Mouse (Mus musculus) midbrain, embryonic 15.5 days (tissue): ENCODE results near the gene Olfr551. TPM values are rescaled to one million over a fixed set of nuclear protein-coding genes. Genes with fewer than 3 reads are reported as not detected.

ENCODE experiments used
- ATAC-seq: fragments of 200-750 bp; cut with Nextera tagmentation; replicated peaks from 2 replicates; pipeline ENCODE4 v1.8.0; 2017; ENCODE audit warnings: moderate TSS enrichment
- H3K27ac ChIP-seq: fragments of 300-500 bp; sonication (generic); 2 replicates; pipeline ENCODE4 v1.5.1; 2015; ENCODE audit warnings: mild to moderate bottlenecking, inconsistent platforms
- H3K27me3 ChIP-seq: fragments of 300-500 bp; sonication (generic); replicated peaks from 2 replicates; pipeline ENCODE4 v1.6.1; 2015; ENCODE audit warnings: inconsistent platforms
- H3K36me3 ChIP-seq: fragments of 300-500 bp; sonication (generic); replicated peaks from 2 replicates; pipeline ENCODE4 v1.6.1; 2015; ENCODE audit warnings: inconsistent platforms
- H3K4me1 ChIP-seq: fragments of 300-500 bp; sonication (generic); 2 replicates; pipeline ENCODE4 v1.6.1; 2015; ENCODE audit warnings: inconsistent platforms
- H3K4me2 ChIP-seq: fragments of 300-500 bp; sonication (generic); 2 replicates; pipeline ENCODE4 v1.6.1; 2015; ENCODE audit warnings: inconsistent platforms, mild to moderate bottlenecking, moderate library complexity
- H3K4me3 ChIP-seq: fragments of 300-500 bp; sonication (generic); 2 replicates; pipeline ENCODE4 v1.5.1; 2015; ENCODE audit warnings: mild to moderate bottlenecking, inconsistent platforms
- H3K9ac ChIP-seq: fragments of 300-500 bp; sonication (generic); 2 replicates; pipeline ENCODE4 v1.6.1; 2015; ENCODE audit warnings: mild to moderate bottlenecking, inconsistent platforms
- H3K9me3 ChIP-seq: fragments of 300-500 bp; sonication (generic); 2 replicates; pipeline ENCODE4 v1.6.1; 2016; ENCODE audit warnings: inconsistent platforms
- WGBS: fragments of 180-500 bp; shearing (Covaris S2); methylation state at CpG from one replicate; pipeline ENCODE4 v1.1.7; 2015; ENCODE audit warnings: mixed read lengths; 5-methylcytosine and 5-hydroxymethylcytosine counted together
- polyA plus RNA-seq: library from polyadenylated mRNA; unstranded; fragments of >200 nt; fragmentation: Nextera tagmentation; extraction: Ambion mirVana; gene quantifications from 2 replicates; pipeline ENCODE4 v1.2.1, GENCODE M21; 2015

Gene Olfr551
- polyA plus RNA-seq, 1 experiment from 2014 or later: not detected

GRCm38 (mm10) chr7:102553279-102553678, 38.4 kb downstream of the Olfr551 start:
- Histone ChIP-seq H3K27me3 (no peaks in the 10 kb centered on the region), H3K4me3 (no peak overlapping the region), H3K27ac (no peak overlapping the region), H3K9ac (no peak overlapping the region), H3K36me3 (no peaks in the 10 kb centered on the region), H3K9me3 (no peaks in the 10 kb centered on the region), H3K4me2 (no peak overlapping the region), H3K4me1 (no peaks in the 10 kb centered on the region)
- no peak for ATAC-seq
- WGBS: 86% methylated on average over 3 of the region's 3 CpGs

DNA sequence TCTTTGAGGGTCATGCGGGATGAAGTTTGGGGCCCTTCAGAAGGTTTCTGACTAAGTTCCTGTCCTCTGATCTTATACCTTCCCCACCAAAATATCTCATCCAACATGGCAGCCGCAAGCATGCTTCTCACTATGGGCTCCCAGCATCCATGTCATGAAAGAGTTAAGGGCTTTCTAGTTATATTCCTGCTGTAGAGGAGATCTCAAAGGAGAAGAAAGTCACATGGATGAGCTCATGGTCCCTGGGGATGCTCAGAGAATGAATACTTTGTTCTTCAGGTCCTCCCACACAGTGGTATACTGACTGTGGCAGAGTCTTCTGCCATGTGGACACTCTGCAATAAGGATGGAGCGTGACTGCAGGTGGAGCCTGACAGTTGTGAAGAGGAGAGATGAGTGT, 42.1 kb downstream of the Olfr551 start, which contains the start of gene Olfr549:
Gene Olfr549 (plus strand): TSS at position 301 of the 400 bp plus-strand sequence.
- Histone ChIP-seq H3K27me3 (no peaks in the 10 kb centered on the region), H3K9me3 (no peaks in the 10 kb centered on the region), H3K27ac (no peak within 1 kb of the TSS), H3K4me1 (no peaks in the 10 kb centered on the region), H3K4me3 (no peak within 1 kb of the TSS), H3K4me2 (no peak within 1 kb of the TSS), H3K36me3 (no peaks in the 10 kb centered on the region), H3K9ac (no peak within 1 kb of the TSS)
- WGBS: 93% methylated on average over 3 of the region's 3 CpGs
- ATAC-seq: no peak

GRCm38 (mm10) chr7:102541251-102541650, 50.4 kb downstream of the Olfr551 start:
- H3K9ac ChIP-seq: no peak overlapping the region
- 62% methylated on average over 3 of the region's 3 CpGs for WGBS
- H3K27ac ChIP-seq: no peak overlapping the region
- ATAC-seq: no peak
- no peaks in the 10 kb centered on the region for H3K4me1 ChIP-seq
- H3K36me3 ChIP-seq: no peaks in the 10 kb centered on the region
- no peaks in the 10 kb centered on the region for H3K27me3 ChIP-seq
- no peak overlapping the region for H3K4me3 ChIP-seq
- no peaks in the 10 kb centered on the region for H3K9me3 ChIP-seq
- no peak overlapping the region for H3K4me2 ChIP-seq

DNA sequence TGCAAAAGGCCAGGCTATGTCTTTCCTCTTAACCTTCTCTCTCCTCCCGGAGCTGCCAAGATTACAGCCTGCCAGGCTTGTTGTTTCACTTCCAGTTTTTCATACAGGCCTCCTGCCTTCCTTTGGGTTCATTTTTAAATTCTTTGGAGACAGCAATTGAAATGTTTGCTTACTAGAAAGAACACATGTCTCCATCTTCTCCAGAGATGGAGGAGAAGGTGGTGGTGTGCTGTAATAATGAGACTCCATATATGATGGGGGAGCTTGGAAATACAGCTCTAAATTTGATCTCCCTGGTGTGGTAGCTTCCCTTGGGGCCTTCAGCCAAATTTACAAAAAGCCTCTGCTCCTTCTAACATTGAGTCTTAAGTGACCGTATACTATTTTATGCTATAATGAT, 51.1 kb downstream of the Olfr551 start, which contains the start of gene Olfr548-ps1:
Gene Olfr548-ps1 (plus strand): TSS at position 301 of the 400 bp plus-strand sequence.
- Histone ChIP-seq H3K27me3 (no peaks in the 10 kb centered on the region), H3K4me3 (no peak within 1 kb of the TSS), H3K36me3 (no peaks in the 10 kb centered on the region), H3K27ac (no peak within 1 kb of the TSS), H3K9ac (no peak within 1 kb of the TSS), H3K9me3 (no peaks in the 10 kb centered on the region), H3K4me2 (no peak within 1 kb of the TSS), H3K4me1 (no peaks in the 10 kb centered on the region)
- 90% methylated on average over 2 of the region's 2 CpGs for WGBS
- ATAC-seq: no peak

- no peak within 1 kb of the TSS for H3K9ac ChIP-seq
- WGBS: 79% methylated on average over 1 of the region's 1 CpGs
- no peak within 1 kb of the TSS for H3K4me2 ChIP-seq
- ATAC-seq: no peak
- H3K4me1 ChIP-seq: no peaks in the 10 kb centered on the region
- no peaks in the 10 kb centered on the region for H3K9me3 ChIP-seq
- H3K27me3 ChIP-seq: no peaks in the 10 kb centered on the region
- no peak within 1 kb of the TSS for H3K4me3 ChIP-seq
- H3K36me3 ChIP-seq: no peaks in the 10 kb centered on the region
- no peak within 1 kb of the TSS for H3K27ac ChIP-seq
Observed at GRCm38 (mm10) chr7:102534449-102534848, 57.2 kb downstream of the Olfr551 start, which contains the start of gene Olfr547. Gene Olfr547, plus strand, starts transcription at chr7:102534749.

Other genes with a start within 250 kb of the Olfr551 start
- gene Rrm1, start 150.2 kb downstream of the Olfr551 start, polyA plus RNA-seq: 44.7 and 48.9 TPM in 2 replicates
- 0.60 and 0.93 TPM in 2 replicates for gene Olfr543, start 110.2 kb downstream of the Olfr551 start, polyA plus RNA-seq
- 0.09 and 0.11 TPM in 2 replicates for gene Olfr544, start 103.6 kb downstream of the Olfr551 start, polyA plus RNA-seq
- gene Olfr545, start 92.3 kb downstream of the Olfr551 start, polyA plus RNA-seq: 0.30 and 0.38 TPM in 2 replicates
- not detected in 2 replicates for gene Olfr547, start 57.1 kb downstream of the Olfr551 start, polyA plus RNA-seq
- not detected in 2 replicates for gene Olfr548-ps1, start 51.0 kb downstream of the Olfr551 start, polyA plus RNA-seq
- not detected in 2 replicates for gene Olfr549, start 42.0 kb downstream of the Olfr551 start, polyA plus RNA-seq
- 0.28 TPM in 1 of 2 replicates, not detected in the other for gene Trim21, start 26.4 kb downstream of the Olfr551 start, polyA plus RNA-seq
- gene Olfr550, start 20.4 kb downstream of the Olfr551 start, polyA plus RNA-seq: not detected in 2 replicates
- gene Olfr552, start 5.9 kb upstream of the Olfr551 start, polyA plus RNA-seq: not detected in 2 replicates
- not detected in 2 replicates for gene Olfr553, start 26.3 kb upstream of the Olfr551 start, polyA plus RNA-seq
- not detected in 2 replicates for gene Olfr554, start 46.5 kb upstream of the Olfr551 start, polyA plus RNA-seq
- not detected in 2 replicates for gene Olfr555, start 66.9 kb upstream of the Olfr551 start, polyA plus RNA-seq
- not detected in 2 replicates for gene Olfr556, start 73.0 kb upstream of the Olfr551 start, polyA plus RNA-seq
- 6.2 and 8.5 TPM in 2 replicates for gene Trim68, start 95.4 kb upstream of the Olfr551 start, polyA plus RNA-seq
- not detected in 2 replicates for gene Olfr557, start 104.0 kb upstream of the Olfr551 start, polyA plus RNA-seq
- 0.05 TPM in 1 of 2 replicates, not detected in the other for gene Olfr558, start 110.3 kb upstream of the Olfr551 start, polyA plus RNA-seq
- gene Olfr33, start 127.2 kb upstream of the Olfr551 start, polyA plus RNA-seq: not detected in 2 replicates
- not detected in 2 replicates for gene Olfr559, start 135.6 kb upstream of the Olfr551 start, polyA plus RNA-seq
- not detected in 2 replicates for gene Olfr560, start 167.5 kb upstream of the Olfr551 start, polyA plus RNA-seq
- 0.09 TPM in 1 of 2 replicates, not detected in the other for gene Olfr78, start 167.6 kb upstream of the Olfr551 start, polyA plus RNA-seq
- gene Olfr561, start 179.3 kb upstream of the Olfr551 start, polyA plus RNA-seq: not detected in 2 replicates
- gene Olfr564, start 211.6 kb upstream of the Olfr551 start, polyA plus RNA-seq: not detected in 2 replicates